Mouse (Mus musculus): Measurements from ENCODE around the gene Ccdc13. TPM values are rescaled to one million over a fixed set of nuclear protein-coding genes. Genes with fewer than 3 reads are reported as not detected.

The Ccdc13 gene
- polyA plus RNA-seq, 1 experiment, result 0.34 TPM

DNA sequence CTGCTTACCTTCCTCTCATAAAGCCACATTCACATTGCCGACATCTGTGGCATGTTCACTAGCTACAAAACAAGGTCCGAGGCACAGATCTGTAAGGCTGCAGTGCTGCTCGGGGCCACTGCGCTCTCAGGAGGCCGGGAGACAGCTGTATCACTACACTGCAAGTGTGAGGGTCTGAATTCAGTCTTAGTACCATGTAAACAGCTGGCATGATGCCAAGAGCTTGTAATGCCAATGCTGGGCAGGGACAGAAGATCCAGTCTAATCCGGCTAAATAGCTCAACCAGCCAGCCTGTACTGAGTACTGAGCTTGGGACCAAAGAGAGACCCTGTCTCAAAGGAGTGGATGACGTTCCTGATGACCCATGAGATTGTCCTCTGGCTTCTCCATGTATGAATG, 15.3 kb downstream of the Ccdc13 start:
- WGBS, result 97% methylated on average over 7 of the region's 7 CpGs
- no peak overlapping the region for H3K27ac ChIP-seq (ENCODE audit: control insufficient read depth, insufficient read depth, low read length)
- TF ChIP-seq CTCF (IDR thresholded peaks at IDR 0.05; ENCODE audit: borderline replicate concordance, control insufficient read depth, extremely low read depth, insufficient read depth, low read length, poor library complexity), result no peak
- no peak for TF ChIP-seq POLR2A (IDR thresholded peaks at IDR 0.05; ENCODE audit: control insufficient read depth, extremely low read depth, insufficient read depth, low read length, poor library complexity)

DNA sequence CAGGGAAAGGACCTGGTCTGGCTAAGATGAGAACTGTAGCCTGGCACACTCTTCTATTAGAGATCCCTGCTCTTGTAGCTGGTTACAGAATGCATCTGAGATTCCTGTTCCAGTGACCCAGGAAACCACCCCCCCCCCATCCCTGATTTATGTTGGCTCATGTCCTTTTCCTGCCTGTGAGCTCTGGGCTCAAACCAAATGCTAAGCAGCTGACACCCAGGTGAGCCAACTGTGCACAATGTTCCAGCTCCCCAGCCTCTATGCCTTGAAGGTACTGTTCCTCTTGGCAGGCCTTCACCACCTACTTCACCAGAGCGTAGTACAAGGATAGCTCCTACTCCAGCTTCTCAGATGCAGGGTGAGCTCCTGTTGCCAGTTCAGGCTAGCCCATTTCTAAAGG, 16.2 kb downstream of the Ccdc13 start:
- 93% methylated on average over 1 of the region's 1 CpGs for WGBS
- no peak for DNase-seq

More for the DNA sequence above, 15.3 kb downstream of the Ccdc13 start:
- H3K4me3 ChIP-seq (ENCODE audit: control insufficient read depth, insufficient read depth, low read length), result no peak overlapping the region
- no peaks in the 10 kb centered on the region for H3K27me3 ChIP-seq (ENCODE audit: control insufficient read depth, insufficient read depth, low read length)
- no peaks in the 10 kb centered on the region for H3K36me3 ChIP-seq (ENCODE audit: control insufficient read depth, insufficient read depth, low read length)
- no peak for DNase-seq
- no peaks in the 10 kb centered on the region for H3K4me1 ChIP-seq (replicated peaks; ENCODE audit: control insufficient read depth, insufficient read depth, low read length)

DNA sequence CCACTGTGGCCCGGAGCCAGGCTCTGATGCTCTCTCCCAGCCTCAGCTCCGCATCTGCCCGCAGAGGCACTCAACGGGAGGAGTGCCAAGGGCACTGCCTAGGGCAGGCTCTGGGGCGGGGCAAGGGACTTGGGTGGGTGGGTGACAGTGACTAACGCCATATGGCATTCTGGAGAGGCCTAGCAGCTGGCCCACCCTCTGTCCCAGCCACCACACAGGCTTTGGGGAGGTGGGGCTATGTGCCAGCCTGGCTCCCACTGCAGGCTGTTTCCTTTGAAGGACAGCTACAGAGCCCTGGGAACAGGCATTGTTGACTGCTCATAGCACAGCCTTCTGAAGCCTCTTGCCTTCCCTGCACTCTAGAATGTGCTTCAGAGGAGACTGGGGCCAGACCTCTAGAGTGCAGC, 16.7 kb downstream of the Ccdc13 start:
- H3K36me3 ChIP-seq (ENCODE audit: control insufficient read depth, insufficient read depth, low read length), result no peaks in the 10 kb centered on the region
- H3K27ac ChIP-seq (ENCODE audit: control insufficient read depth, insufficient read depth, low read length), result no peak overlapping the region
- H3K4me3 ChIP-seq (ENCODE audit: control insufficient read depth, insufficient read depth, low read length), result no peak overlapping the region
- H3K27me3 ChIP-seq (ENCODE audit: control insufficient read depth, insufficient read depth, low read length), result no peaks in the 10 kb centered on the region
- TF ChIP-seq CTCF (IDR thresholded peaks at IDR 0.05; ENCODE audit: borderline replicate concordance, control insufficient read depth, extremely low read depth, insufficient read depth, low read length, poor library complexity) (no peak), POLR2A (IDR thresholded peaks at IDR 0.05; ENCODE audit: control insufficient read depth, extremely low read depth, insufficient read depth, low read length, poor library complexity) (no peak)
- 92% methylated on average over 6 of the region's 6 CpGs for WGBS
- DNase-seq, result no peak
- H3K4me1 ChIP-seq (replicated peaks; ENCODE audit: control insufficient read depth, insufficient read depth, low read length), result no peaks in the 10 kb centered on the region

More for the DNA sequence above, 16.2 kb downstream of the Ccdc13 start:
- no peak overlapping the region for H3K27ac ChIP-seq (ENCODE audit: control insufficient read depth, insufficient read depth, low read length)
- H3K36me3 ChIP-seq (ENCODE audit: control insufficient read depth, insufficient read depth, low read length), result no peaks in the 10 kb centered on the region
- H3K4me3 ChIP-seq (ENCODE audit: control insufficient read depth, insufficient read depth, low read length), result no peak overlapping the region
- no peaks in the 10 kb centered on the region for H3K27me3 ChIP-seq (ENCODE audit: control insufficient read depth, insufficient read depth, low read length)
- TF ChIP-seq CTCF (IDR thresholded peaks at IDR 0.05; ENCODE audit: borderline replicate concordance, control insufficient read depth, extremely low read depth, insufficient read depth, low read length, poor library complexity) (no peak), POLR2A (IDR thresholded peaks at IDR 0.05; ENCODE audit: control insufficient read depth, extremely low read depth, insufficient read depth, low read length, poor library complexity) (no peak)
- H3K4me1 ChIP-seq (replicated peaks; ENCODE audit: control insufficient read depth, insufficient read depth, low read length), result no peaks in the 10 kb centered on the region

DNA sequence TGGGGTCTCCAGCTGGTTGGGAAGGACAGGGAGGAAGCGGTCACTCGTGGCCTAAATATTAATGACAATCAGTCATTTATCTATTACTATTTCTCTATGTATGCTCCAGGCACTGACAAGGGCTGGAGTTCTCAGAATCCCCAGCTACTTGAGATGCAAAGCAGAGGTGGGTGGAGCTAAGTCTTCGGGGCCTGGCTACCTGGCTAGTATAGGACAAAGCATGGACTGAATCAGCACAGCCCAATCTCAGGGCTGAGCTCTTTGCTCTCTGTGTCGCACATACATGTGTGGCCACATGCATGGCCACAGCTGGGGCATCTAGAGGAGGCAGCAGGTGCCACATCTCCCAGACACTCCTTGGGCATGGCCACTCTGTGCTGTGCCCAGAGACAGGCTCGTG, 18.5 kb downstream of the Ccdc13 start:
- WGBS, result 86% methylated on average over 5 of the region's 5 CpGs
- H3K27me3 ChIP-seq (ENCODE audit: control insufficient read depth, insufficient read depth, low read length), result no peaks in the 10 kb centered on the region
- no peaks in the 10 kb centered on the region for H3K36me3 ChIP-seq (ENCODE audit: control insufficient read depth, insufficient read depth, low read length)
- no peak for TF ChIP-seq POLR2A (IDR thresholded peaks at IDR 0.05; ENCODE audit: control insufficient read depth, extremely low read depth, insufficient read depth, low read length, poor library complexity)
- no peaks in the 10 kb centered on the region for H3K4me1 ChIP-seq (replicated peaks; ENCODE audit: control insufficient read depth, insufficient read depth, low read length)
- H3K27ac ChIP-seq (ENCODE audit: control insufficient read depth, insufficient read depth, low read length), result no peak overlapping the region
- no peak overlapping the region for H3K4me3 ChIP-seq (ENCODE audit: control insufficient read depth, insufficient read depth, low read length)
- no peak for DNase-seq

DNA sequence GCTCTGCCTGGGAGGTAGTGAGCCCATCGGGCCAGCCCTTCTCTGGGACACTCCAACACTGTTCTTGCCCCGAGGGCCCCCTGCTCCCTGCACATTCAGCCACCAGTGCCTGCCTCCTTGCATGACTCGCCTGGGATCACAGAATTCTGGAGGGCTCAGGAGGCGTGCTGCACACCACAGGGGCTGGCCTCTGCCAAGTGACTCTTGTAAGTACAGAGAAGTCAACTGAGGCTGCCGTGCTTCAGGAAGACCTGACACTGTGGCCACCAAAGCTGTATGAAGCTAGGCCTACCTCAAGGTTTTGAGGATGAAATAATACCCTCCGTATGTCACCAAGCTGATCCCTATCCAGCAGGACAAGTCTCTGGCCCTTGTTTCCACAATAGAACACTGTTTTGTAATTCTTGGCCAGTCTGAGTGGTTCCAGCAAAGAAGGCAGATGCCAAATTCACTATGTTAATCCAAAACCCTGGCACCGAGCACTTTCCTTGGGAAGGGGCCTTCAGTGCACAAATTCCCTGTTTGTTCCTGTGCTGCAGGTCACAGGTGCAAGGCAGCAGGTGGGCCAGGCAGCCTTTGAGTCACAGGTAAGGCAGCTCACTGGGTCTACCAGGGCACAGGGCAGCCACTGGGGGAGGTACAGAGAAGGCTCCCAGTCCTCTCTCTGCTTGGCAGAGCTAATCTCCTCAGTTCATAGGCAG, 19.3 kb downstream of the Ccdc13 start:
- H3K27me3 ChIP-seq (ENCODE audit: control insufficient read depth, insufficient read depth, low read length), result no peaks in the 10 kb centered on the region
- H3K27ac ChIP-seq (ENCODE audit: control insufficient read depth, insufficient read depth, low read length), result no peak overlapping the region
- H3K36me3 ChIP-seq (ENCODE audit: control insufficient read depth, insufficient read depth, low read length), result no peaks in the 10 kb centered on the region
- 84% methylated on average over 7 of the region's 7 CpGs for WGBS
- H3K4me3 ChIP-seq (ENCODE audit: control insufficient read depth, insufficient read depth, low read length), result no peak overlapping the region
- no peaks in the 10 kb centered on the region for H3K4me1 ChIP-seq (replicated peaks; ENCODE audit: control insufficient read depth, insufficient read depth, low read length)
- no peak for DNase-seq
- TF ChIP-seq CTCF (IDR thresholded peaks at IDR 0.05; ENCODE audit: borderline replicate concordance, control insufficient read depth, extremely low read depth, insufficient read depth, low read length, poor library complexity) (no peak), POLR2A (IDR thresholded peaks at IDR 0.05; ENCODE audit: control insufficient read depth, extremely low read depth, insufficient read depth, low read length, poor library complexity) (no peak)

DNA sequence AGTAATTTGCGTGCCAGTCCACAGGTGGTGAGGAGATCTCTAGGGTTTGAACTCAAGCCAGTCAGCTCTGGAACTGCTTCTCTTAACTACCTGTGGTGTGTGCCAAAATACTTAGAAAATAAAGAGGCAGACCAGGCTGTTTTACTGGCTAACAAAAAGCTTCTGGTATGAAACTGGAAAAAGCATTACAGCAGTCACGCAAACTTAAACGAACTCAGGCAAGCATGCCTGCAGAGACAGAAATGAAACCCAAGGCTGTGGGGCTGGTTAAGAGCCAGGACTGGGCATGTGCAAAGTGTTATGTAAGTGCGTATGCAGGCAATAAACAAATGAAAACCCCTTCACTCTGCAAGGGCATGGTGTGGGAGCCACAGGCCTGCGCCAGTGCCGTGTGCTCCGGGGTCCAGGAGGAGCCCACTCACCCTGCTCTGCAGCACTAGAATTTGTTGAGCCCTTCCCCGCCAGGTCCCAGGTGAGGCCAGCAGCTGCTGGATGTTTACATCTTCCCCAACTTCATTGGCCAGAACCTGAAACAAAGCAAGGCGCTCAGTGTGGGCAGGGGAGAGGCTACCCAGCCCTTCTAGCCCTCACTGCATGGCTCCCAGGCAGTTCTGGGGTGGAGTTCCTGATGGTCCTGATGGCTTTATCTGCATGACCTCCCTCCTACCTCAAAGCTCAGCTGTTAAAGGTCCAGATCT, 20.0 kb downstream of the Ccdc13 start:
- H3K27me3 ChIP-seq (ENCODE audit: control insufficient read depth, insufficient read depth, low read length), result no peaks in the 10 kb centered on the region
- no peak for DNase-seq
- 87% methylated on average over 9 of the region's 9 CpGs for WGBS
- no peaks in the 10 kb centered on the region for H3K36me3 ChIP-seq (ENCODE audit: control insufficient read depth, insufficient read depth, low read length)
- TF ChIP-seq CTCF (IDR thresholded peaks at IDR 0.05; ENCODE audit: borderline replicate concordance, control insufficient read depth, extremely low read depth, insufficient read depth, low read length, poor library complexity) (no peak), POLR2A (IDR thresholded peaks at IDR 0.05; ENCODE audit: control insufficient read depth, extremely low read depth, insufficient read depth, low read length, poor library complexity) (no peak)
- H3K27ac ChIP-seq (ENCODE audit: control insufficient read depth, insufficient read depth, low read length), result no peak overlapping the region
- no peak overlapping the region for H3K4me3 ChIP-seq (ENCODE audit: control insufficient read depth, insufficient read depth, low read length)
- no peaks in the 10 kb centered on the region for H3K4me1 ChIP-seq (replicated peaks; ENCODE audit: control insufficient read depth, insufficient read depth, low read length)

All from thymus, adult 2 months (tissue).